Mouse (Mus musculus) forebrain, embryonic 10.5 days (tissue): ENCODE measurements around the gene Plscr2. TPM values are rescaled to one million over a fixed set of nuclear protein-coding genes. Genes with fewer than 3 reads are reported as not detected.

Source experiments
- DNase-seq: peaks from one replicate; pipeline ENCODE4 v3.0.0-alpha.2; 2017; ENCODE audit warnings: low spot score; ENCODE audit errors: extremely low spot score
- H3K27ac ChIP-seq: fragments of 300-500 bp; sonication (generic); 2 replicates; pipeline ENCODE4 v1.5.1; 2016; ENCODE audit warnings: mild to moderate bottlenecking
- H3K27me3 ChIP-seq: fragments of 300-500 bp; sonication (generic); 2 replicates; pipeline ENCODE4 v1.6.1; 2016; ENCODE audit warnings: mild to moderate bottlenecking; ENCODE audit not compliant: poor library complexity, severe bottlenecking
- H3K36me3 ChIP-seq: fragments of 300-500 bp; sonication (generic); replicated peaks from 2 replicates; pipeline ENCODE4 v1.6.1; 2016; ENCODE audit warnings: mild to moderate bottlenecking, moderate library complexity
- H3K4me1 ChIP-seq: fragments of 300-500 bp; sonication (generic); 2 replicates; pipeline ENCODE4 v1.6.1; 2016
- H3K4me3 ChIP-seq: fragments of 300-500 bp; sonication (generic); 2 replicates; pipeline ENCODE4 v1.5.1; 2016; ENCODE audit warnings: mild to moderate bottlenecking, moderate library complexity
- H3K9me3 ChIP-seq: fragments of 300-500 bp; sonication (generic); 2 replicates; pipeline ENCODE4 v1.6.1; 2016; ENCODE audit warnings: mild to moderate bottlenecking, moderate library complexity
- WGBS: fragments of 180-500 bp; shearing (Covaris S2); methylation state at CpG from one replicate; pipeline ENCODE4 v1.1.7; 2016; 5-methylcytosine and 5-hydroxymethylcytosine counted together
- polyA plus RNA-seq: library from polyadenylated mRNA; unstranded; fragments of >200 nt; fragmentation: Nextera tagmentation; extraction: Ambion mirVana; gene quantifications from 2 replicates; pipeline ENCODE4 v1.2.1, GENCODE M21; 2016

The Plscr2 gene
- polyA plus RNA-seq, 1 experiment from 2014 or later: 0.30 TPM

- no peak overlapping the region for H3K4me3 ChIP-seq
- H3K27ac ChIP-seq: no peak overlapping the region
- H3K36me3 ChIP-seq: peaks cover 64% of the 10 kb centered on the region
- no peaks in the 10 kb centered on the region for H3K4me1 ChIP-seq
- no peak for DNase-seq
- 88% methylated on average over 7 of the region's 7 CpGs for WGBS
- no peaks in the 10 kb centered on the region for H3K9me3 ChIP-seq
- H3K27me3 ChIP-seq: no peaks in the 10 kb centered on the region
Measured at GRCm38 (mm10) chr9:92260481-92261159, 14.8 kb upstream of the Plscr2 start.

GRCm38 (mm10) chr9:92265719-92266118 lies 9.7 kb upstream of the Plscr2 start:
- H3K36me3 ChIP-seq: peaks cover 92% of the 10 kb centered on the region
- H3K27ac ChIP-seq: no peak overlapping the region
- WGBS: 86% methylated on average over 4 of the region's 4 CpGs

GRCm38 (mm10) chr9:92266558-92267171 lies 8.7 kb upstream of the Plscr2 start:
- Histone ChIP-seq H3K4me3 (no peak overlapping the region), H3K4me1 (no peaks in the 10 kb centered on the region), H3K9me3 (no peaks in the 10 kb centered on the region), H3K27me3 (no peaks in the 10 kb centered on the region), H3K27ac (no peak overlapping the region), H3K36me3 (peaks cover 89% of the 10 kb centered on the region)
- no peak for DNase-seq
- WGBS: 92% methylated on average over 8 of the region's 8 CpGs

More at GRCm38 (mm10) chr9:92265719-92266118, 9.7 kb upstream of the Plscr2 start:
- Histone ChIP-seq H3K4me1 (no peaks in the 10 kb centered on the region), H3K27me3 (no peaks in the 10 kb centered on the region), H3K4me3 (no peak overlapping the region), H3K9me3 (no peaks in the 10 kb centered on the region)
- no peak for DNase-seq

GRCm38 (mm10) chr9:92267732-92268131 lies 7.7 kb upstream of the Plscr2 start:
- DNase-seq: no peak
- no peak overlapping the region for H3K4me3 ChIP-seq
- 85% methylated on average over 1 of the region's 1 CpGs for WGBS
- no peaks in the 10 kb centered on the region for H3K4me1 ChIP-seq
- no peaks in the 10 kb centered on the region for H3K9me3 ChIP-seq
- peaks cover 85% of the 10 kb centered on the region for H3K36me3 ChIP-seq
- no peaks in the 10 kb centered on the region for H3K27me3 ChIP-seq
- no peak overlapping the region for H3K27ac ChIP-seq

- 97% methylated on average over 5 of the region's 5 CpGs for WGBS
Measured at GRCm38 (mm10) chr9:92269829-92270404, 5.5 kb upstream of the Plscr2 start.

GRCm38 (mm10) chr9:92270927-92271326 lies 4.5 kb upstream of the Plscr2 start:
- H3K4me3 ChIP-seq: no peak overlapping the region
- WGBS: 59% methylated on average over 4 of the region's 4 CpGs
- no peak overlapping the region for H3K27ac ChIP-seq
- DNase-seq: no peak
- no peaks in the 10 kb centered on the region for H3K4me1 ChIP-seq
- H3K27me3 ChIP-seq: no peaks in the 10 kb centered on the region
- peaks cover 68% of the 10 kb centered on the region for H3K36me3 ChIP-seq
- H3K9me3 ChIP-seq: no peaks in the 10 kb centered on the region

More at GRCm38 (mm10) chr9:92269829-92270404, 5.5 kb upstream of the Plscr2 start:
- H3K27ac ChIP-seq: no peak overlapping the region
- H3K9me3 ChIP-seq: no peaks in the 10 kb centered on the region
- no peak for DNase-seq
- H3K4me3 ChIP-seq: no peak overlapping the region
- no peaks in the 10 kb centered on the region for H3K4me1 ChIP-seq
- no peaks in the 10 kb centered on the region for H3K27me3 ChIP-seq
- peaks cover 75% of the 10 kb centered on the region for H3K36me3 ChIP-seq

- Histone ChIP-seq H3K9me3 (no peaks in the 10 kb centered on the region), H3K4me3 (no peak overlapping the region), H3K27ac (no peak overlapping the region), H3K27me3 (no peaks in the 10 kb centered on the region), H3K4me1 (no peaks in the 10 kb centered on the region), H3K36me3 (peaks cover 51% of the 10 kb centered on the region)
- WGBS: 88% methylated on average over 4 of the region's 4 CpGs
- no peak for DNase-seq
Measured at GRCm38 (mm10) chr9:92272650-92273049, 2.8 kb upstream of the Plscr2 start.

- 91% methylated on average over 2 of the region's 2 CpGs for WGBS
- DNase-seq: no peak
- Histone ChIP-seq H3K4me1 (no peaks in the 10 kb centered on the region), H3K9me3 (no peaks in the 10 kb centered on the region), H3K36me3 (peaks cover 45% of the 10 kb centered on the region), H3K27ac (no peak overlapping the region), H3K27me3 (no peaks in the 10 kb centered on the region), H3K4me3 (no peak overlapping the region)
Measured at GRCm38 (mm10) chr9:92273271-92273670, 2.1 kb upstream of the Plscr2 start.

GRCm38 (mm10) chr9:92273956-92274762 lies 1.2 kb upstream of the Plscr2 start:
- H3K9me3 ChIP-seq: no peaks in the 10 kb centered on the region
- H3K4me3 ChIP-seq: no peak overlapping the region
- no peaks in the 10 kb centered on the region for H3K4me1 ChIP-seq
- WGBS: 85% methylated on average over 6 of the region's 6 CpGs
- H3K27ac ChIP-seq: no peak overlapping the region
- no peak for DNase-seq
- H3K27me3 ChIP-seq: no peaks in the 10 kb centered on the region
- peaks cover 36% of the 10 kb centered on the region for H3K36me3 ChIP-seq

GRCm38 (mm10) chr9:92276360-92276759 lies 958 bp downstream of the Plscr2 start:
- no peak overlapping the region for H3K4me3 ChIP-seq
- peaks cover 15% of the 10 kb centered on the region for H3K36me3 ChIP-seq
- H3K9me3 ChIP-seq: no peaks in the 10 kb centered on the region
- DNase-seq: no peak
- no peaks in the 10 kb centered on the region for H3K27me3 ChIP-seq
- no peaks in the 10 kb centered on the region for H3K4me1 ChIP-seq
- 87% methylated on average over 7 of the region's 7 CpGs for WGBS
- H3K27ac ChIP-seq: no peak overlapping the region

GRCm38 (mm10) chr9:92280048-92280447 lies 4.6 kb downstream of the Plscr2 start:
- Histone ChIP-seq H3K4me1 (0 out of 2 replicates have a peak, but pooled peaks cover 2% of the 10 kb centered on the region), H3K9me3 (no peaks in the 10 kb centered on the region), H3K36me3 (no peaks in the 10 kb centered on the region), H3K27me3 (no peaks in the 10 kb centered on the region), H3K4me3 (no peak overlapping the region), H3K27ac (no peak overlapping the region)
- 97% methylated on average over 1 of the region's 1 CpGs for WGBS
- no peak for DNase-seq

GRCm38 (mm10) chr9:92282563-92283171 lies 7.3 kb downstream of the Plscr2 start:
- WGBS: 48% methylated on average over 7 of the region's 7 CpGs
- Histone ChIP-seq H3K4me1 (0 out of 2 replicates have a peak, but pooled peaks cover 2% of the 10 kb centered on the region), H3K27me3 (no peaks in the 10 kb centered on the region), H3K9me3 (no peaks in the 10 kb centered on the region), H3K27ac (no peak overlapping the region), H3K4me3 (no peak overlapping the region), H3K36me3 (no peaks in the 10 kb centered on the region)
- no peak for DNase-seq
